Mouse (Mus musculus): Measurements from ENCODE around the gene Fbln7. TPM values are rescaled to one million over a fixed set of nuclear protein-coding genes. Genes with fewer than 3 reads are reported as not detected.
A peak's percentile ranks its signal among the peaks of the same experiment; 100 is the strongest.

Fbln7 gene
- polyA plus RNA-seq (2021): 9.4 TPM

- CTCF ChIA-PET: no interaction called here
- DNase-seq (ENCODE audit: low read depth, low spot score) (no peak), ATAC-seq (no peak)
- TF ChIP-seq CTCF (IDR thresholded peaks at IDR 0.05): no peak
- peaks cover 4% of the 10 kb centered on the region for H3K27me3 ChIP-seq
- in situ Hi-C loops (cut with MboI; ENCODE audit: low pct_unique_long_range_greater_than_20kb): loop anchor here (25.0 kb wide), 1 partner anchor 400 kb away; no protein-coding TSS in a partner anchor
- POLR2A ChIA-PET: no interaction called here
Measured at GRCm38 (mm10) chr2:128862636-128863035, at the start of gene Fbln7. Fbln7 (plus strand) TSS chr2:128862981.

- POLR2A ChIA-PET: no interaction called here
- no peak for TF ChIP-seq CTCF (IDR thresholded peaks at IDR 0.05)
- ATAC-seq (no peak), DNase-seq (ENCODE audit: low read depth, low spot score) (no peak)
- in situ Hi-C loops (cut with MboI; ENCODE audit: low pct_unique_long_range_greater_than_20kb): loop anchor here (5.0 kb wide), 1 partner anchor 119 kb away; the partner anchor contains the start of gene Mertk
- no peaks in the 10 kb centered on the region for H3K27me3 ChIP-seq
- CTCF ChIA-PET: interaction anchor here (0.7 to 5.9 kb wide), 4 partner anchors 31 to 154 kb away, joined by 3 to 91 read pairs (median 3); partner anchors contain the start of gene Mertk
Measured at GRCm38 (mm10) chr2:128816311-128816710, 46.5 kb upstream of the Fbln7 start.

GRCm38 (mm10) chr2:128816916-128817315, 45.9 kb upstream of the Fbln7 start:
- ChIA-PET POLR2A (interaction anchor here (1.9 kb wide), 1 partner anchor 118 kb away, joined by 6 read pairs; the partner anchor contains the start of gene Mertk), CTCF (interaction anchor here (1.2 to 5.9 kb wide), 4 partner anchors 9 to 154 kb away, joined by 3 to 91 read pairs (median 3); partner anchors contain the start of gene Mertk)
- H3K27me3 ChIP-seq: no peaks in the 10 kb centered on the region
- no peak for TF ChIP-seq CTCF (IDR thresholded peaks at IDR 0.05)
- no peak for ATAC-seq
- no peak for DNase-seq (ENCODE audit: low read depth, low spot score)
- in situ Hi-C loops (cut with MboI; ENCODE audit: low pct_unique_long_range_greater_than_20kb): loop anchor here (5.0 kb wide), 1 partner anchor 120 kb away; the partner anchor contains the start of gene Mertk

GRCm38 (mm10) chr2:128817387-128817785, 45.4 kb upstream of the Fbln7 start:
- ATAC-seq: peak; percentile 20
- DNase-seq (ENCODE audit: low read depth, low spot score): peak; percentile 68

GRCm38 (mm10) chr2:128817786-128818681, 44.7 kb upstream of the Fbln7 start, which contains the start of gene Tmem87b:
Tmem87b (plus strand) TSS chr2:128818118.
- TF ChIP-seq CTCF (IDR thresholded peaks at IDR 0.05): no peak
- ATAC-seq (peak; percentile 82), DNase-seq (ENCODE audit: low read depth, low spot score) (peak; percentile 84)
- no peaks in the 10 kb centered on the region for H3K27me3 ChIP-seq
- in situ Hi-C loops (cut with MboI; ENCODE audit: low pct_unique_long_range_greater_than_20kb): loop anchor here (5.0 kb wide), 1 partner anchor 121 kb away; the partner anchor contains the start of gene Mertk
- ChIA-PET POLR2A (interaction anchor here (1.2 to 1.9 kb wide), 2 partner anchors 119 to 120 kb away, joined by 4 to 6 read pairs; partner anchors contain the start of gene Mertk), CTCF (interaction anchor here (0.9 to 5.9 kb wide), 7 partner anchors 10 to 156 kb away, joined by 3 to 91 read pairs (median 3); partner anchors contain the start of gene Mertk)

More at GRCm38 (mm10) chr2:128817387-128817785, 45.4 kb upstream of the Fbln7 start:
- POLR2A ChIA-PET: interaction anchor here (1.2 to 1.9 kb wide), 2 partner anchors 118 to 120 kb away, joined by 4 to 6 read pairs; partner anchors contain the start of gene Mertk
- H3K27me3 ChIP-seq: no peaks in the 10 kb centered on the region
- in situ Hi-C loops (cut with MboI; ENCODE audit: low pct_unique_long_range_greater_than_20kb): loop anchor here (5.0 kb wide), 1 partner anchor 120 kb away; the partner anchor contains the start of gene Mertk
- TF ChIP-seq CTCF (IDR thresholded peaks at IDR 0.05): peak; percentile 73
- CTCF ChIA-PET: interaction anchor here (0.9 to 5.9 kb wide), 7 partner anchors 9 to 155 kb away, joined by 3 to 91 read pairs (median 3); partner anchors contain the start of gene Mertk

- in situ Hi-C loops (cut with MboI; ENCODE audit: low pct_unique_long_range_greater_than_20kb): loop anchor here (5.0 kb wide), 1 partner anchor 122 kb away; the partner anchor contains the start of gene Mertk
- TF ChIP-seq CTCF (IDR thresholded peaks at IDR 0.05): no peak
- DNase-seq (ENCODE audit: low read depth, low spot score) (no peak), ATAC-seq (no peak)
- CTCF ChIA-PET: interaction anchor here (1.0 to 2.2 kb wide), 2 partner anchors 24 to 121 kb away, joined by 3 to 10 read pairs; partner anchors contain the start of gene Mertk
- POLR2A ChIA-PET: interaction anchor here (0.5 to 1.9 kb wide), 6 partner anchors 14 to 1916 kb away, joined by 3 to 7 read pairs (median 4); partner anchors contain the start of gene Mertk
- H3K27me3 ChIP-seq: no peaks in the 10 kb centered on the region
Measured at GRCm38 (mm10) chr2:128818956-128819643, 43.7 kb upstream of the Fbln7 start.

- no peak for TF ChIP-seq CTCF (IDR thresholded peaks at IDR 0.05)
- in situ Hi-C loops (cut with MboI; ENCODE audit: low pct_unique_long_range_greater_than_20kb): no loop called here
- DNase-seq (ENCODE audit: low read depth, low spot score): no peak
- ChIA-PET POLR2A (interaction anchor here (0.6 to 1.1 kb wide), 2 partner anchors 48 to 379 kb away, joined by 3 to 5 read pairs; no protein-coding TSS in a partner anchor), CTCF (interaction anchor here (0.7 to 2.2 kb wide), 4 partner anchors 12 to 126 kb away, joined by 3 to 10 read pairs (median 3); partner anchors contain the start of gene Mertk)
- no peak for ATAC-seq
- H3K27me3 ChIP-seq: no peaks in the 10 kb centered on the region
Measured at GRCm38 (mm10) chr2:128820631-128821030, 42.1 kb upstream of the Fbln7 start.

- ATAC-seq (no peak), DNase-seq (ENCODE audit: low read depth, low spot score) (no peak)
- ChIA-PET POLR2A (no interaction called here), CTCF (interaction anchor here (1.0 to 1.7 kb wide), 2 partner anchors 10 to 126 kb away, joined by 4 read pairs; no protein-coding TSS in a partner anchor)
- TF ChIP-seq CTCF (IDR thresholded peaks at IDR 0.05): no peak
- in situ Hi-C loops (cut with MboI; ENCODE audit: low pct_unique_long_range_greater_than_20kb): no loop called here
- no peaks in the 10 kb centered on the region for H3K27me3 ChIP-seq
Measured at GRCm38 (mm10) chr2:128823893-128824292, 38.9 kb upstream of the Fbln7 start.

- no peak for DNase-seq (ENCODE audit: low read depth, low spot score)
- no peak for ATAC-seq
- in situ Hi-C loops (cut with MboI; ENCODE audit: low pct_unique_long_range_greater_than_20kb): no loop called here
- TF ChIP-seq CTCF (IDR thresholded peaks at IDR 0.05): no peak
- no peaks in the 10 kb centered on the region for H3K27me3 ChIP-seq
- ChIA-PET CTCF (interaction anchor here (1.3 kb wide), 1 partner anchor 11 kb away, joined by 3 read pairs; no protein-coding TSS in a partner anchor), POLR2A (no interaction called here)
Measured at GRCm38 (mm10) chr2:128827787-128828186, 35.0 kb upstream of the Fbln7 start.

Data from Patski (cell line).